ENCODE assay signal across 8 mouse cellular contexts in the genomic region with DNA sequence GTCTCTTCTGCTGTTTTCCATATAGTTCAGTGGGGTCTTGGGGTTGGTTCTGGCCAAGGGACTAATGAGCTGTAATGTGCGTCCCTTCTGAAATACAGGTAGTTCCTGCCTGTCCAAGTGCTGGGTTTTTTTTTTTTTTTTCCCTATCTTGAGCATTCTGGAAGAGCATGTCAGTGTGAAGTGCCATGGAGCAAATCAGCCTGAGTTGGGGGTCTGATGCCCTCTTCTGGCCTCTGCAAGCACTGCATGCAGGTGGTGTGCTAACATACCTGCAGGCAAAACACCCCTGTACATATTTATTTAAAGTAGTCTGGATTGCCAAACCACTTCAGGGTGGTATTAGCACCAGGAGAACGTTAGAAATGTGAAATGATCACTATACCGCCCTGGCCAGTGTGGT. TPM values are rescaled to one million over a fixed set of nuclear protein-coding genes. Genes with fewer than 3 reads are reported as not detected.
DNase-seq lines count a peak whose midpoint lies in the region; ATAC-seq lines count a peak whose summit lies in the region.

No protein-coding gene starts in this region.

- intact Hi-C loops in gastrocnemius, postnatal 36 days (cut with DNase I): loop anchor here (2.0 kb wide), 1 partner anchor 29 kb away; no protein-coding TSS in a partner anchor
- intact Hi-C loops in heart, postnatal 36 days (cut with DNase I): loop anchor here (2.0 to 5.0 kb wide), 2 partner anchors 31 to 51 kb away; a partner anchor contains a TSS

- 0 out of 2 replicates have a peak, but pooled peaks have one; percentile 11 for ATAC-seq in megakaryocyte, adult 5-6 weeks (ENCODE audit: poor library complexity, severe bottlenecking)
- no peak for ATAC-seq in inflammation-experienced regulatory T-cells, adult 6 months

- peak; percentile 71 for DNase-seq in gastrocnemius, adult 18-20 months (ENCODE audit: low spot score)
- DNase-seq in gastrocnemius, postnatal 36 days: no peak
- peak; percentile 62 to 67 for DNase-seq in right cerebral cortex, adult 2 months (ENCODE audit: low spot score in 2 of 2)
- no peak for DNase-seq in right cerebral cortex, postnatal 36 days (ENCODE audit: low spot score in 2 of 2)
- DNase-seq in cerebellum, adult 8-10 months: peak; percentile 78
- DNase-seq in heart, postnatal 36 days: peak; percentile 69 to 73

RNA-seq across cellular contexts. Expression of a gene that starts 31.2 kb away (rescaled TPM):
- 100 to 1,000 TPM; 174 to 196 TPM for total RNA-seq in gastrocnemius, adult 18-20 months (2021)
- total RNA-seq in gastrocnemius, postnatal 36 days (2021): 100 to 1,000 TPM; 156 to 174 TPM
- total RNA-seq in heart, postnatal 36 days (2021): 100 to 1,000 TPM; 123 to 138 TPM
- total RNA-seq in megakaryocyte, adult 5-6 weeks (2015): 73.3 and 77.4 TPM in 2 replicates
- total RNA-seq in megakaryocyte, adult 5-6 weeks (2017): 29.2 and 42.0 TPM in 2 replicates
- polyA plus RNA-seq in inflammation-experienced regulatory T-cells, adult 6 months (2017; shearing (Covaris generic)): 10 to 100 TPM; 16.6 to 32.0 (median 27.7) TPM

Comparison
In these comparisons a context has a peak if more than half of its experiments do, and no peak if none do; other contexts are left out.
1. DNase-seq: peak in gastrocnemius, adult 18-20 months (single experiment), right cerebral cortex, adult 2 months (2 of 2), cerebellum, adult 8-10 months (single experiment) and heart, postnatal 36 days (2 of 2); none in gastrocnemius, postnatal 36 days (0 of 2) and right cerebral cortex, postnatal 36 days (0 of 2).